Mouse (Mus musculus) right cerebral cortex, adult 18-20 months (tissue): Measurements from ENCODE around the gene Foxn3.
A peak's percentile ranks its signal among the peaks of the same experiment; 100 is the strongest.
"Not testable (repeated sequence)": the region's sequence is repeated elsewhere in the genome, so short reads cannot be mapped to it uniquely, and the experiment has no call there.

Experiments used
- DNase-seq: peaks from one replicate; pipeline ENCODE4 v3.0.0; 2022; ENCODE audit warnings: mixed read lengths

Gene Foxn3

GRCm38 (mm10) chr12:99208251-99208650 lies 355.1 kb downstream of the Foxn3 start:
- DNase-seq, result no peak

GRCm38 (mm10) chr12:99207014-99207612 lies 356.3 kb downstream of the Foxn3 start:
- DNase-seq, result no peak

GRCm38 (mm10) chr12:99205734-99206133 lies 357.6 kb downstream of the Foxn3 start:
- no peak for DNase-seq

- no peak for DNase-seq
These were observed 364.3 kb downstream of the Foxn3 start for GRCm38 (mm10) chr12:99199124-99199483.

- DNase-seq, result no peak
These were observed 364.8 kb downstream of the Foxn3 start for GRCm38 (mm10) chr12:99198428-99199123.

- no peak for DNase-seq
These were observed 366.4 kb downstream of the Foxn3 start for GRCm38 (mm10) chr12:99197031-99197430.

GRCm38 (mm10) chr12:99195655-99196054 lies 367.7 kb downstream of the Foxn3 start:
- DNase-seq, result no peak

- not testable (repeated sequence) for DNase-seq
These were observed 369.3 kb downstream of the Foxn3 start for GRCm38 (mm10) chr12:99194120-99194519.

- no peak for DNase-seq
These were observed 375.7 kb downstream of the Foxn3 start for GRCm38 (mm10) chr12:99187671-99188070.

- no peak for DNase-seq
These were observed 377.1 kb downstream of the Foxn3 start for GRCm38 (mm10) chr12:99186239-99186638.

- DNase-seq, result peak; percentile 23
These were observed 380.1 kb downstream of the Foxn3 start for GRCm38 (mm10) chr12:99183261-99183792.

GRCm38 (mm10) chr12:99182338-99182737 lies 381.0 kb downstream of the Foxn3 start:
- no peak for DNase-seq

GRCm38 (mm10) chr12:99180234-99180824 lies 383.1 kb downstream of the Foxn3 start:
- DNase-seq, result no peak

GRCm38 (mm10) chr12:99174979-99175621 lies 388.3 kb downstream of the Foxn3 start:
- DNase-seq, result no peak

GRCm38 (mm10) chr12:99172170-99172569 lies 391.2 kb downstream of the Foxn3 start:
- DNase-seq, result no peak

- peak; percentile 15 for DNase-seq
These were observed 393.5 kb downstream of the Foxn3 start for GRCm38 (mm10) chr12:99169925-99170324.

- no peak for DNase-seq
These were observed 397.3 kb downstream of the Foxn3 start for GRCm38 (mm10) chr12:99166091-99166490.

- no peak for DNase-seq
These were observed 400.1 kb downstream of the Foxn3 start for GRCm38 (mm10) chr12:99163342-99163682.

GRCm38 (mm10) chr12:99162639-99163341 lies 400.6 kb downstream of the Foxn3 start:
- no peak for DNase-seq

GRCm38 (mm10) chr12:99162188-99162587 lies 401.2 kb downstream of the Foxn3 start:
- peak; percentile 28 for DNase-seq

GRCm38 (mm10) chr12:99160061-99160460 lies 403.3 kb downstream of the Foxn3 start:
- DNase-seq, result no peak

GRCm38 (mm10) chr12:99155904-99156303 lies 407.5 kb downstream of the Foxn3 start:
- DNase-seq, result no peak

GRCm38 (mm10) chr12:99154230-99154629 lies 409.2 kb downstream of the Foxn3 start:
- DNase-seq, result no peak
